Mouse (Mus musculus): Measurements from ENCODE around the gene Dyrk3.
A peak's percentile ranks its signal among the peaks of the same experiment; 100 is the strongest.
"Not testable (repeated sequence)": the region's sequence is repeated elsewhere in the genome, so short reads cannot be mapped to it uniquely, and the experiment has no call there.

Dyrk3 gene

GRCm38 (mm10) chr1:131155456-131155855, 17.3 kb upstream of the Dyrk3 start:
- DNase-seq (ENCODE audit: low read depth, low spot score) = peak; percentile 58

GRCm38 (mm10) chr1:131153018-131153629, 15.0 kb upstream of the Dyrk3 start, which contains the start of gene Eif2d:
Eif2d (plus strand) TSS chr1:131153181.
- DNase-seq (ENCODE audit: low read depth, low spot score) = peak; percentile 94

- peak; percentile 50 for DNase-seq (ENCODE audit: low read depth, low spot score)
Observed at GRCm38 (mm10) chr1:131149496-131149895, 11.4 kb upstream of the Dyrk3 start.

- DNase-seq (ENCODE audit: low read depth, low spot score) = peak; percentile 89
Observed at GRCm38 (mm10) chr1:131146181-131146614, 8.1 kb upstream of the Dyrk3 start.

- DNase-seq (ENCODE audit: low read depth, low spot score) = not testable (repeated sequence)
Observed at GRCm38 (mm10) chr1:131145222-131145621, 7.1 kb upstream of the Dyrk3 start.

- no peak for DNase-seq (ENCODE audit: low read depth, low spot score)
Observed at GRCm38 (mm10) chr1:131142472-131142871, 4.3 kb upstream of the Dyrk3 start.

GRCm38 (mm10) chr1:131141449-131141848, 3.3 kb upstream of the Dyrk3 start:
- DNase-seq (ENCODE audit: low read depth, low spot score) = no peak

- peak; percentile 98 for DNase-seq (ENCODE audit: low read depth, low spot score)
Observed at GRCm38 (mm10) chr1:131139102-131140095, 1.3 kb upstream of the Dyrk3 start.

GRCm38 (mm10) chr1:131137717-131138118, 422 bp downstream of the Dyrk3 start:
- DNase-seq (ENCODE audit: low read depth, low spot score) = no peak

GRCm38 (mm10) chr1:131137111-131137510, 1.0 kb downstream of the Dyrk3 start:
- peak; percentile 46 for DNase-seq (ENCODE audit: low read depth, low spot score)

- no peak for DNase-seq (ENCODE audit: low read depth, low spot score)
Observed at GRCm38 (mm10) chr1:131135960-131136629, 2.0 kb downstream of the Dyrk3 start.

GRCm38 (mm10) chr1:131134942-131135522, 3.1 kb downstream of the Dyrk3 start:
- DNase-seq (ENCODE audit: low read depth, low spot score) = no peak

GRCm38 (mm10) chr1:131134231-131134630, 3.9 kb downstream of the Dyrk3 start:
- DNase-seq (ENCODE audit: low read depth, low spot score) = no peak

- peak; percentile 34 for DNase-seq (ENCODE audit: low read depth, low spot score)
Observed at GRCm38 (mm10) chr1:131125987-131126744, 12.0 kb downstream of the Dyrk3 start.

- DNase-seq (ENCODE audit: low read depth, low spot score) = no peak
Observed at GRCm38 (mm10) chr1:131123522-131124265, 14.4 kb downstream of the Dyrk3 start.

- peak; percentile 64 for DNase-seq (ENCODE audit: low read depth, low spot score)
Observed at GRCm38 (mm10) chr1:131121987-131122386, 16.2 kb downstream of the Dyrk3 start.

GRCm38 (mm10) chr1:131119026-131119425, 19.1 kb downstream of the Dyrk3 start:
- peak; percentile 28 for DNase-seq (ENCODE audit: low read depth, low spot score)

GRCm38 (mm10) chr1:131118530-131118929, 19.6 kb downstream of the Dyrk3 start:
- DNase-seq (ENCODE audit: low read depth, low spot score) = no peak

GRCm38 (mm10) chr1:131116430-131117011, 21.6 kb downstream of the Dyrk3 start:
- DNase-seq (ENCODE audit: low read depth, low spot score) = no peak

- peak; percentile 70 for DNase-seq (ENCODE audit: low read depth, low spot score)
Observed at GRCm38 (mm10) chr1:131115932-131116331, 22.2 kb downstream of the Dyrk3 start.
